Mouse (Mus musculus) induced T-regulatory cell, adult 2 months (primary cell): ENCODE measurements around the gene Sec16b.

Experiments
- DNase-seq: peaks from one replicate; pipeline ENCODE4 v3.0.0-alpha.2; 2012; ENCODE audit warnings: low read depth

Gene Sec16b

DNA sequence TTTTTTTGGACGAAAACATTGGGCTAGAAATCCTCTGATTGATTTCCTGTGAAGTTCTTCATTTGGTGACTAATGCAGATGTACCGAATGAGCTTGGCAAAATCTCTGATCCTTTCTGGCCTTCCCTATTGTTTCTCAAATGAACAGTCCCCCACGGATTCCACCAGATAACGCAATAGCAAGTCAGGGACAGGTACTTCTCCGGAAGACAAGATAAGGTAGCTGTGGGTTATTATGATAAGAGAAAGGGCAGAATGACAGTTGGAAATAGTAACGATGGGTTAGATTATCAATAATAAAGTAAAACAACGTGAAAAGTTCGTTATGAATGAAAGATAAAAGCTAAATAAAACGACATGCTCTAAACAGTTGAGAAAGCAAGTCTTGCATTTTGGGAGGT, 7.0 kb downstream of the Sec16b start:
- no peak for DNase-seq

DNA sequence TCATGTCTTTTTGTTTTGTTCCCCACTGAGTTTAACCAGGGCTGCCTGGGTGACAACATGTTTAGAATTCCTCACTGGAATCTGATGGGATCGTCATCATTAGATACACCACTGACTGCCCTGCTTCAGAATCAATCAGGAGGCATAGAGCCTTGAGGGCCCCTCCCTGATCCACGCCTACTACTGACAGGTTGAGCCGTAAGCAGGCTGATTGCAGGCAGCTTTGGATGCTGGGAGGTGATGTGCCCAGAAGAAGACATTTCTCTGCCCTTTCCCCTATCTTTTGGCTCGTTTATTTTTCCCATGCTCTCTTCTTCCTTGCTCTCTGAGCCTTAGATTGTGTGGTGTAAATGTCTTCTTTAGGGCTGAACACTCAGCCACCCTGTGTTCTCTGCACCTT, 7.8 kb downstream of the Sec16b start:
- DNase-seq = no peak

DNA sequence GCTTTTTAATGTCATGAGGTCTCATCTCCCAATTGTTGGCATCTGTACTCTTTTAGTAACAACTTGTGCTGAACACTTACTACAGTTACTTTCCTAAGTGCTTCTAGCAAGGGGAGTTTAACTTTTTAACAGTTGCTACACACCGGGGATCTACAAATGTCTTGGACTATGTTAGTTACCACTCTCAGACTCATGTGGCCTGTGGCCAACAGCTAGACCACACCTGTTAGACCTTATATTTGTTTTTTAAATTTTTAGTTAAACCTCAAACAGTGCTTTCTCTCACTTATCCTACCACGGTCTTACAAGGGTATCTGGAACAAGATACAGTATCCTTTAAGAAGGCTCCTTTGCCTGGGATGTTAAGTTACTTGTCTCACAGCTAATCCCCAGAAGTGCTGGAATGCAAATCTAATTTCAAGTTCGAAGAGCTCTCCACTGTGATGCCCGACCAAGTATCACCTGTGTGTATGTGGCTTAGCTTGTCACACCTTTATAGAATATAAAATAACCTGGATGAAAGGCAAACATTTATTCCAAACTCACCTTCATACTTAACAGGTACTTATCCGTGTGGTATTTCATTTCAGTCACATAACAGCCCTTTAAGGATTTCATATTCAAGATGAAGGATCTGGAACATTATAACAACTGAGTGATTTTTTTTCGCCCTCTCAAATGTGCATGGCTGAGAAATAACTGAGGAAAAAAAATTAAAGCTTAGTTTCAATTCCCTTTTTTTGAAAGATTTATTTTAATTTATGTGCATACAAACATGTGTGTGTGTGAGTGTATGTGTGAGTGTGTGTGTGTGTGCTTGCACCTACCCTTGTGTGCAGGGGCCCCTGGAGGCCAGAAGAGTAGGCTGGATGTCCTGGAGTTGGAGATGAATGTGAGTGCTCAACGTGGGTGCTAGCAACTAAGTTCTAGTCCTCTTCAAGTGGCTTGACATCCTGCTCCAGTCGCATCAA, 10.6 kb downstream of the Sec16b start:
- no peak for DNase-seq

DNA sequence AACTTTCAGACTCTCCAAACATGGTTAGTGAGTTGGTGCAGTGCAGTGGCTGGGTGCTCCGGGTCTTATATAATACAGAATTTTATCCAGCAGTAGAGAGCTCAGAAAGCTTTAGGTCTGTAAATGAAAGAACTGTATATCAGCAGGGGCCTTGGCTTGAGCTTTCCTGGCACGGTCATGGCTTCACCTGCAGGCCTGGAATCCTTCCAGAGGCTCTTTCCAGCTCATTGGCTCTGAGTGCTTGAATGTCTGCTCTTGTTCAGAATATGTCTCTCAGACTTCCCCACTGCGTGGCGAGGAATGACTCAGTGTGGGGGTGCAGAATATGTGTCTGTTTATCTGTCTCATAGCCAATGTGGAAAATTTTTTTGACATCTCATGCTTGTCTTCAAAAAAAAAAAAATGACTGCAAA, 11.6 kb downstream of the Sec16b start:
- DNase-seq = no peak

DNA sequence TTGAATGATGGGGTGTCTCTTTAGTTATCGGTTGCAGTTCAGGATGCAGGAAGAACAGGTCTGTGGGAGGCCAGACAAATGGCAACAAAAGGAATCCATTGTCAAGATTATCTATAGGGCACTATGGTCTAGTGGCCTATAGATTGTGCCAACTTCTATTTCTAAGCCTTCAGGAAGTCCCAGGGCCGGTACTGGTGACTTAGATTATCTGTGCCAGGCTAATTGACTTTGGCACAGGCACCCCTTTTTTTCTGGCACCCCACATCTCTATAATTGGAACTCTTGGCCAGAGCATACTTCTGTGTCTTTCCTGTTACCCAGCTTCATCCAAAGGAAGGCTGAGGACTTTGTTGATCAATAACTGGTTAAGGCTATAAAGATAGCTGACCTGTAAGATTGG, 12.9 kb downstream of the Sec16b start:
- no peak for DNase-seq

DNA sequence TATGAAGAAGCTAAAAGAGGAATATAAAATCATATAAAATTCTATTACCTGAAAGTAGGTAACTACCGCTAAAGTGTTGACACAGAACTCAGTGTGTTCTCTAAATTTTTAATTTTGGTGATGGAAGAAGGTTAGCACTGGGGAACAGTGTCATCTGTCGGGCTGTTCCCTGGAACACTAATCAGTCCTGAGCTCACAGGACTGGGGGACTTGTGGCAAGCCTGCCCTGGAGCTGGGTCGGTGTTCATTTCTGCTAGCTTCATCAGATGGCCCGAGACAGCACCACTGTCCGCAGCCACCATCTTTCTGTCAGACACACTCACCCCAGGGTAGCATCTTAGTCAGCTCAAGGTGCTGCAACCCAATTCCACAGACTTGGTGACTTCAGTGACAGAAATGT, 15.8 kb downstream of the Sec16b start:
- DNase-seq = no peak

DNA sequence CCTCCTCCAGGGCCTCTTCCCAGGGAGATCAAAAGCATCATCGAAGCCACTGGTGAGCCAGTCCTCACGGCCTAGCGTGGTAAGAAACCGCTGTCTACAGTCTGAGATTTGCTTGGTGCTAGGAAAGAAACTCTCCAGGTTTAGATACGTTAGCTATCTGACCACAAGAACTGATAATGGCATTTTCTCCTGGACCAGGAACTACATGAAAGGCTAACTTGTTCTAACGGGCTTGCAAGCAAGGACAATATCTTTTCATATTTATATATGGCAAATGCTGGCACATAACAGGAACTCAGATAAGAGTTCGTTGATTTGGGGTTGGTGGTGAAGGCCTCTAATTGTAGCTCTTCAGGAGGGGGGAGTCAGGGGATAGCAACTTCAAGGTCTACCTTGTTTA, 18.2 kb downstream of the Sec16b start:
- DNase-seq = no peak

DNA sequence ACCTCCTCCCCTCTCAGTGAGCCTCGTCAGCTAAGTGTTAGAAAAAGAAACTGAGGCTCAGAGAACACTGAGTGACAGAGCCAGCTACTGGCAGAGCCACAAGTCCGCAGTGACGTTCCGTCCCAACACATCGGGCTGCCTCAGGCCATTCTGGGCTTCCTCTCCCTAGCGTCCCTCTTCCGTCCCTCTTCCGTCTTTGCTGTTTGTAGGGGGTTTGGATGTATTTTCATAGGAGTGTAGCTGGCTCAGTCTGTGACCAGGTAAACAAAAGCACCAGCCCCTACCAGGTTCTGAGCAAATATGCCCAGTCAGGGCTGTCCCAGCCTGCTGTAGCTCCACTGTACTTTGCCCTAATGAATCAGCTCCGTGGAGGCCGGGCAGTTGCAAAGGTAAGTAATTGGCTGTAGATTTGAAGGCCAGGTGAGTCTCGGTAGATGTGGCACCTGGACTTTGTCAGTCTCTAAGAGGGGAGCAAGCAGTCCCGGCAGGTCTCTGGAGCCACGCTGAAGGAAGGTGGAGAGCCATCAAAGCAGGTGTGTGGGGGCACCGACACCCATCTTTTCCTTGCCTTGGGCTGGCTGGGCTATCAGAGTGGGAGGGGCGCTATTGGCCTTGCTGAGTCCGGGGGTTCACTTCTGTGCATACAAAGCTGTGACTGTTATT, 19.3 kb downstream of the Sec16b start:
- no peak for DNase-seq

DNA sequence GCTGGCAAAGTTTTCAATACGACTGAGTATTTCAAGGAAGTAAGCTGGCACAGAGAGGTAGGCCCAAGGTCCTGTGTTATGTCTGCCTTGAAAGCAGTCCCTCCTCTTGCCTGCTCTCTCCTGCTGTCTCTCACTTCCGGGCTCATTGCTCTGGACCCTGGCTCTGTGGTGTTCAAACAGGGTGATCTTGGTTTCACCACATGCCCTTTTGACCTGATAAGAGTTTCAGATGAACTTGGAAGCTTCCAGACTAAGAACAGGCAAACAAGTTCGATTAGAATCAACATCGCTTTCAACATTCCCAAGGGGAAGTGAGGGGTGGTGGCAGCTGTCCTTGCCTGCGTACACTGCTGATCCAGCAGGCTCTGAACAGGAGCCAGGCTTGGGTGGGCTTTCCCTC, 20.1 kb downstream of the Sec16b start:
- no peak for DNase-seq

DNA sequence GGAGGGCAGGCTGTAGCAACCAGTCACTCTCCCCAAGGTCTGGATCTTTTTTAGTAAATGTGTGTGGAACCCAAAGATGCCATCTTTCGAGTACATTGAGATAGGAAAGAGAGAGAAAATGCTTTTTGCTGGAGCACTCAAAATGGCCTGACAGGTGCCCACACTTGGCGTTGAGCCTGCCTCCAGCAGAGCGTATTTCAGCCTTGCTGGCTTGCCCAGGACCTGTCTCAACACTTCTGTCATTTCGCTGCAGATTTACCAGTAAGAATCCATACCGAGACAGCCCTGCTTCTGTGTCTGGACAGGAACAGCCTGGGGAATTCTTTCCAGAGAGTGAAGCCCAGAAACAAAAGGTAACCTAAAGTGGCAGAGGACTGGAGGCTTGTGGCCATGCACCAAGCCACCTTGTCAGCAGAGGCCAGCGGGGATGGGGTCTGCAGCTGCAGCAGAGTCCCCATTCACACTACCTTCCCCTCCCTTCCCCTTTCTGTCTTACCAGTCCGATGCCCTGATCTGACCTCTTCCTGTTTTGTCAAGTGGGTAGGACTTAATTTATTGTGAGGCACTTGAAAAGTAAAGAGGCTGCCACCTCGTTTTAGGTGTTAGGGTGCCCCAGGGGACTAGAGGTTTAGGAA, 26.4 kb downstream of the Sec16b start:
- DNase-seq = no peak

DNA sequence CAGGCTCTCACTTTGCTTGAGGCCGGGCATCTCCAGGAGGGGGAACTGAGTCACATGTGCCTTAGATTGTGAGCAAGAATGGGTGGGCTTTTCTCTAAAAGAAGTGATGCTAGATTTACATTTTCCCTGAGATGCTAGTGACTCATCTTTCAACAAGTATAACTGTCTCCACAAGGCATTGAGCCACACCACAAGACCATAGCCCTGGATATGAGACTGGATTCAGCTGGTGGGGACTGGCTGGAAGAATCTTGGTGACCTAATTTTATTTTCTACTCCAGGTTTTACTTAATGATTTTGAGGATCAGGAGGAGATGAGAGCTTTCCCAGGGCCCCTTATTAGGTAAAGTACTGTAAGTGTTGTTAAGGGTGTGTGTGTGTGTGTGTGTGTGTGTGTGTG, 29.0 kb downstream of the Sec16b start:
- no peak for DNase-seq

DNA sequence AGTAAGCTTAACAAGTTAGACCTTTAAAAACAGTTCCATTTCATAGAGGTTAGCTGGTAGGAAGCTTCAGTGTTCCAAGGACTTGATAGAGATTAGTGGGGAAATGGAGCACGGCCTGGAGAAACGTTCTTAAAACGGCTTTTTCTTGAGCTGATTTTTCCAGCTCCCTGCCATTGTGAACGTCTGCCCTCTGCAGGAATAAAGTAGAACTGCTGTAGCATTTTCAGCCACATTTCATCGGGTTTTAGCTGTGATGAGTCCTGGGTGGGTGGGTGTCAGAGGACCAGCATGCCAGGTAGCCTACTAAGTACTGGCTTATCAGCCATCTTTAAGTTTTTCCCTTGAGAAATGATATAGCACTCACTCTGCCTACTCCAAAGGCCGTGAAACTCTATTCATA, 29.9 kb downstream of the Sec16b start:
- peak; percentile 23 for DNase-seq

DNA sequence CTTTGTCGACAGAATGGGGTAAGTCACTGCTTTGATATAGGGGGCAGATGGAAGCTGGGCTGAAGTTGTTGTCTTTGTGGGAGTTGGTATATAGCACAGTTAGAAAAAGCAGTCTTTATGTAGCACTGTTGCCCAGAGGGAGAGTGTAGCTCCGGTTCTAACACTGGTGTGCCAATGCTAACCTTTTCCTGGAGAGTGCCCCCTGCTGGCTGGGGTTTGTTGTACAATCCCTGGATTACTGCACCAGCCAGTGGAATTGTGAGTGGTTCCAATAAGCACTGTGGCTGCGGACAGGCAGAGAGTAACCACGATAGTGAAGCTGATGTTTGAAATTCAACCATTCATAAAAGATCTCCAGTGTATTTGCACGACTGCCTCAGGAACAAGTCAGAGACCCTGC, 31.1 kb downstream of the Sec16b start:
- DNase-seq = peak; percentile 13

DNA sequence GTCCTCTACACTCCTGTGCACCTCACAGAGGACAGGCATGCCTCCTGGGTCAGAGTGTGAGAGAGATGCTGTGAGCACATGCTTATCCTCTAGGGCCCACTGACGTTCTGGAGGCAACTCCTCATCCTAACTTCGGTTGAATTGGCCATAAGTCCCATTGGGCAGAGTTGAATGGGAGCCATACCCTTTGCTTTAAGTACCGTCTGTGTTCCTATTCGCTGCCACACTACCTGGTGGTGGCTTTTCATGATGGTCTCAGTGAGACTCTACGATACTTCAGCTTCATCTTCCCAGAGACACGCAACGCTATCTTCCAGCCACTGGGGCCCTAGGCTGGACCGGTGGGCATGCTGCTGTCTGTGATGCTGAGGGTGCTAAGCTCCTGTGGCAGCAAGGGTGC, 38.5 kb downstream of the Sec16b start:
- DNase-seq = no peak

DNA sequence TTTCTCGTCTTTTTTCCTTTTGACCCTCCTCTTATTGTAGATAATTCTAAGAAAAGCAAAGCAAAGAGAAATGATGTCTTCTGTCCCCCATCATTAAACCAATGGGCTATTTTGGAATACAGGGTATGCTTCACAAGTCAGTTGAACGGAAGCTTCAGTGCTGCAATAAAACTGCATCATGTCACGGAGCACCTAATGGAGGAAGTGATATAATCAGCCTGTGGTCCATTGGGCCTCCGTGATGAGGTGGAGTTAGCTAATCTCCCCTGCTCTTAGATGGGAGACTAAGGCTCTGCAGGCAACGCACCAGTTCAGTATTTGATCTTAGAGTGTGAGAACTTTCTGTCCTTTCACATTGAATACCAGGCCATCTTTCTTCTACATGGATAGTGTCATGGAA, 41.1 kb downstream of the Sec16b start:
- no peak for DNase-seq

DNA sequence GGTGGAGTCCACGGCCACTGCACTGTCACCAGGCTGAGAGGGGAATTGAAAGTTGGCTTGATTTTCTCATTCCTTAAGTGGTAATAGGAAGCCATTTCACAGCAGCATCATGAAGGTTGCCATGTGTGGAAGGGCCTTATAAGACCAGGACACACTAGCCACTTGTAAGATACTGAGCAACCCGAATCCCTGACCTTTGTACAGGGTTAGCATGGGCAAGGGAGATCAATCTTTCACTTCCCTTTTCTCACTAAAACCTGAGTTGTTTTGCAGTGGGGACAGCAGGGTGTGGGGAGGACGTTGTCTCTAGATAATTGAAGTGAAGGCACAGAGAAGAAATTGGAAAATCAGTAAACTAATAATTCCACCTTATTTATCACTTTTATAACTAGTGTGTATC, 43.2 kb downstream of the Sec16b start:
- no peak for DNase-seq

DNA sequence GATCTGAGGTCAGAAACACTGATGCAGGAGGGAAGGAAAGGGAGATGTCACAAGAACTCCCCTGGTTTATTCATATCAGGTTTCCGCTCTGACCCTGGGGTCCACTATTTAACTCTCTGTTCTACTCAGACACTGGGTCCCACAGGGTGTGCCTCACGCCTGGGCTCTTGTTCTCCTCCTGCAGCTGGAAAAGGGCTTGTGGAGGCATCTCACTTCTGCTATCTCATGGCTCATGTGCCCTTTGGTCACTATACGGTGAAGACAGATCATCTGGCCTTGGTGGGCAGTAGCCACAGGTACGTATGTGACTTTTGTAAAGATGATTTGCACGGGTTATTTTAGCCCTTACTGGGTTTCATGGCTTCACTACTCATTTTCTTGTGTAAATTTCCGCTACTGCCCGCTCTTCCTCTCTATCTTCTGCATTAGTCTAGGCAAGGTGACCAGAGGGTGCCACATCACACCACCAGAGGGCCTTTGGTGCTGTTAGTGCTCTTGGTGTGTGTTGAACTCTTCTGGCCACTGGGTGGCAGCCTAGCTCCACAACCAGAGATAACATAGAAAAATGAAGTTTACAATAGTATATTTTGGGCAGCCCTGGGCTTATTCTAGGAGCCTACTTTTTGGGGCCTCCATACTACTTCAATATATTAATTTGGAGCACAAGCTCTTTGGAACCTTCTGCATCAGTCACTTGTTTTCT, 46.4 kb downstream of the Sec16b start:
- DNase-seq = peak; percentile 66

DNA sequence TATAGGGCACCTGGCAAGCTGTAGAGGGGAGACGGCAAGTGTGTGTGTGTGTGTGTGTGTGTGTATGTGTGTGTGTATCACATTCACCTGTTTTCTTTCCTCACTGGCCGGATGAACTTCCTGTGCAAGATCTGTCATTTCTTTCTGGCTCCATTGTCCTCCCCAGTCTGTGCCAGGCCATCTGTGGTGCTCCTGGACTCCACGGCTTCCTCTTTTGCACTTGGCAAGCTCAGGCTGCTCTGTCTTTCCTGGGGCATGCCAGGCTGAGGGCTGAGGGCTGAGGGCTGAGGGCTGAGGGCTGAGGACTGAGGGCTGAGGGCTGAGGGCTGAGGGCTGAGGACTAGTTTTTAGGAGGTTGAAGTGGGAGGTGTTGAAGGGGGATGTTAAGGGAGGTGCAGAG, 47.6 kb downstream of the Sec16b start:
- DNase-seq = no peak

DNA sequence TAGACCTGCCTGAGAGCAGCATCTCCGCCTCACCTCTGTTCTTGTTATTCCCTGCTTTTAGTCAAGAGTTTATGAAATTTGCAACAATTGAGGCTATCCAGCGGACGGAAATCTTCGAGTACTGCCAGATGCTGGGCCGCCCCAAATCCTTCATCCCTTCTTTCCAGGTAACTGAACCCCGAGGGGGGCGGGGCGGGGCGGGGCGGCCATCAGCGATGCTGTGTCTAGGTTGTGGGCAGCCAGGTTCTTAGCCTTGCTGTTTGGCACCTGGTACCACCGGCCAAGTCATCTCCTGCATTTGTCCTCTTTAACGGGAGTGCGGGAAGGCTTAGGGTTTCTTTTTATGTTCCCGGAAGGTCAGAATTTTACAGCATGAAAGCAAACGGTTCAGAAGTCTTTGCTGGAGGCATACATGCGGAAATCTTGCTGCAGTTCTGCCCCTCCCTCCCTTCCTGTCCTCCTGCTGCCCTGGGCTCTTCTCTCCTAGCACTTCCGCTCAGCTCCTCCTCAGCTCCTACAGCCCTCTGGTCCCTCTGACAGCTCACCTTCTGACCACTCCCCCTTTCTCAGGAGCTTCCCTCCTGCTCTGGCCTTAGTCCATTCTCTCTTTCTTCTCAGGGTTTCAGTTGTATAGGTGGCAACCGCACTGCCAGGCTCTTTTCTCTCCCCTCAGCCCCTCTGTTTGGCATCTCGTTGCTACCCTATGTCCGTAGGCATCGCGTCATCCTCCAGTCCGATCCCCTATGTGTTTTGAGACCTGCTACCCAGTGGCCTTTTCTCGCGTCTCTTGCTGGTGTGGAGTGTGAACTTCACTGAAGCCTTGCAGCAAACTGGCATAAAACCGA, 48.4 kb downstream of the Sec16b start:
- peak; percentile 40 for DNase-seq

DNA sequence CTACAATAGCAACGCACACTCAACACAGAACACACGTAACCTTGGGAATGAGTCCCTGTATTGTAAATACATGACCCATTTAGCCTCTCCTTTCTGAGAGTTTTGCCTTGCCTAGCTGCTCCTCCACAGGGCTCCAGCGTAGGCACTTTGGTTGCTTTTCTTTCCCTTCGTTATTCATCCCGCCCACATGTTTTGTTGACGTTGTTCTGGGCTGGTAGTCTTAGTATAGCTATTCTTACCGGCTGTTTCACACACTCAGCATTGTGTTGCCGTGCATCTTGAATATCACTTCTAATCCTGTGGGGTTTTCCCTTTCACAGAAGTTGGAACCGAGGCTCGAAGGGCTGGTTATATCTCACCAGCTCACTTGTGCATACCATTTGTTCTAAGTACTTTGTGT, 49.2 kb downstream of the Sec16b start:
- no peak for DNase-seq

DNA sequence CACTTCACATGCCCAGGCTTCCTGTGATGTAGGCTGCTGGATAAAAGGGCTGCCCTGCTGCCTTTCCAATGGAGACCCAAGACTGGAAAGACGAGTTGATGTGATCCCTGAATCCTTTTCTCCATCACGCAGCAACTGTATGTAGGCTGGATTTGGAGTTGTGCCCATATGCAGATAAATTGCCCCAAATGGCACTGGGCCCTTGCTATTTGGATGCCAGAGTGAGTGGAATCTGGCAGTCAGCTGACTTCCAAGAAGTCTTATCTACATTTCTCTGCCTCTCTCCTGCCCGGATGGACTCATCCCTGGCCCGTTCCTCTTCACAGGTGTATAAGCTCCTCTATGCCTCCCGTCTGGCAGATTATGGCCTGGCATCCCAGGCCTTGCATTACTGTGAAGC, 49.9 kb downstream of the Sec16b start:
- DNase-seq = no peak

DNA sequence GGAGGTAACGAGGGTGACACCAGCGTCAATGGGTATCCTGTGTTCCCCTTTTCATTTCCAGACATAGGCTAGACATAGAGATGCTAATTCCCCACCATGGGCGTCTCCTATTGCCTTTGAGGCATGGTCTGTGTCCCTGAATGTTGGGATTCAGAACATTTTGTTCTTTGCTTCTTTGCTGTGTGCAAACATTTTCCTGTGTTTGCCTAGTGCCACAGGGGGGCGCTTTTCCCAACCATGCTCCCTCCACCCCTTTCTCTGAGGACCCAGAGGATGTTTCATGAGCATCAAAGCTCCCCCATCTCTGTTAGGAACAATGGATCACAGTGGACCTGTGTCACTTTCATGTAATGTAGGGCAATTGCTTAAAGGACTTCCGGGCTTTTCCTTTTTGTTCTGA, 51.6 kb downstream of the Sec16b start:
- no peak for DNase-seq
